Mouse (Mus musculus): ENCODE results near the gene Rgs3. TPM values are rescaled to one million over a fixed set of nuclear protein-coding genes. Genes with fewer than 3 reads are reported as not detected.

The Rgs3 gene
- total RNA-seq, 2 experiments from 2014 or later, result 27.9 to 31.2 TPM

GRCm38 (mm10) chr4:62698521-62698920 is 138.9 kb downstream of the Rgs3 start:
- DNase-seq (ENCODE audit: low spot score), result no peak
- intact Hi-C loops (cut with DNase I), result loop anchor here (5.0 kb wide), 1 partner anchor 76 kb away; no protein-coding TSS in a partner anchor

DNA sequence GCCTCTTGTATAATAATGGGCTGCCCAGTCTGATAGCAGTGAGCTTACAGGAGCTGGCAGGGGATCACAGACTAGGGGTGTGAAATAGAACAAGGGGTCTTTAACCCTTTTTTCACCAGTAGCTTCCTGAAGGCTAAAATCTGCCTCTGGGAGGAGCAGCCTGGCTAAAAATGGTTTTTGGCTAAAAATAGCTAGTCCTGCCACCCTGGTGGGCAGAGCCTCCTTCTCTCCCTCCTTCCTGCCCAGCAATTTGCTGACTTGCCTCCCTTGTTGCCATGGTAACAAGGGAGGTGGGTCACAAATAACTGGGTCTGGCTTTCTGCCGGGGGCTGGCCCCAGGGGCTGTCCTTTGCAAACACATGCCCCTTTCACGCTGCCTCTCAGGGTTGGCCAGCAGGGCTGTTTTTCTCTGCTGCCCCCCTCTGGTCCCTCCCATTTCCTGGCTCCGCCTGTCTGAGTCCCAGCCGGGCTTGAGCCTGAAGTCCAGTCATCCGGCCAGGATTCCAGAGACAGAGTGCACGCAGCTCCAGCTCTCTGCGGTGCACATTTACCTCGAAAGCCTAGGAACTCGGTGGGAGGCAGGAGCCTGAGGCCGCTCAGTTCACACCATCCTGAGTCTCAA is 139.7 kb downstream of the Rgs3 start:
- DNase-seq (ENCODE audit: low spot score), result peak; percentile 94
- intact Hi-C loops (cut with DNase I), result loop anchor here (5.0 kb wide), 1 partner anchor 77 kb away; no protein-coding TSS in a partner anchor

- intact Hi-C loops (cut with DNase I), result loop anchor here (2.0 kb wide), 1 partner anchor 30 kb away; no protein-coding TSS in a partner anchor
These were observed 140.8 kb downstream of the Rgs3 start for GRCm38 (mm10) chr4:62700426-62700825.

GRCm38 (mm10) chr4:62703151-62703550 is 143.5 kb downstream of the Rgs3 start:
- DNase-seq (ENCODE audit: low spot score), result no peak
- intact Hi-C loops (cut with DNase I), result no loop called here

More at GRCm38 (mm10) chr4:62700426-62700825, 140.8 kb downstream of the Rgs3 start:
- DNase-seq (ENCODE audit: low spot score), result no peak

GRCm38 (mm10) chr4:62704204-62704603 is 144.6 kb downstream of the Rgs3 start:
- DNase-seq (ENCODE audit: low spot score), result no peak
- intact Hi-C loops (cut with DNase I), result no loop called here

GRCm38 (mm10) chr4:62705013-62705412 is 145.4 kb downstream of the Rgs3 start:
- no peak for DNase-seq (ENCODE audit: low spot score)
- intact Hi-C loops (cut with DNase I), result no loop called here

GRCm38 (mm10) chr4:62705749-62706148 is 146.1 kb downstream of the Rgs3 start:
- intact Hi-C loops (cut with DNase I), result no loop called here
- no peak for DNase-seq (ENCODE audit: low spot score)

DNA sequence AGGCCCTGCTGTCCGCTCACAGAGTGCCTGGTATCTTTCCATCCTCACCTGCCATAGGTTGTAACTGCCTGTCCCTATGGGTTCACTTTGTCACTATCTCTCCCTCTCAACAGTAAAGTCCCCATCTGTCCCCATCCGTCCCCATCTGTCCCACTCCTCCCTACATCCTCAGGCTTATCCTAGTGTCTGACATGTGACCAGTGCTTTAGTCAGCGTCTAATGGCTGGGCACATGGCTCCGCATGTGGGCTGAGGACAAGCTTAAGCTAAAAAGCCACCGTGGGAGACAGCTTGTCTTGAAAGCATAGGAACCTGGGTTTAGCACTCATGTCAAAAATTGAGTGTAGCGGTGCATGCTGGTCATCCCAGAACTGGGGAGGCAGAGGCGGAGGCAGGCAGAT is 148.4 kb downstream of the Rgs3 start:
- no peak for DNase-seq (ENCODE audit: low spot score)
- intact Hi-C loops (cut with DNase I), result no loop called here

DNA sequence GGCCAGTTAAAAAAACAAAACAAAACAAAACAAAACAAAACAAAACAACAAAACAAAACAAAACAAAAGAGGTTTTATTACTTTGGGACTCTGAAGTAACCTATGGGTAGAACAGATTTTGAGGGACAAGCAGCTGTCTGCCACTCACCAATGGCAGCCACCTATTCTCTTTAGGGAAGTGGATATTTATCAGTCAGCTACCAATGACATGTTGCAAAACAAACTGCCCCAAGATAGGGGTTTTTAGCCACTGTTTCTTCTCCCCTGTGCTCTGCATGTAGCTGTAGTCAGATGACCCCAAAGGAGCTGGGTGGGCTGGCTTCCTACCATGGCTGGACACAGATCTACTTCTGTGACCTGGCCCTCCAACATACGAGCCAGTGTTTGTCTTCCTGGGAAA is 149.3 kb downstream of the Rgs3 start:
- DNase-seq (ENCODE audit: low spot score), result no peak
- intact Hi-C loops (cut with DNase I), result no loop called here

- no peak for DNase-seq (ENCODE audit: low spot score)
- intact Hi-C loops (cut with DNase I), result no loop called here
These were observed 149.8 kb downstream of the Rgs3 start for GRCm38 (mm10) chr4:62709448-62709847.

DNA sequence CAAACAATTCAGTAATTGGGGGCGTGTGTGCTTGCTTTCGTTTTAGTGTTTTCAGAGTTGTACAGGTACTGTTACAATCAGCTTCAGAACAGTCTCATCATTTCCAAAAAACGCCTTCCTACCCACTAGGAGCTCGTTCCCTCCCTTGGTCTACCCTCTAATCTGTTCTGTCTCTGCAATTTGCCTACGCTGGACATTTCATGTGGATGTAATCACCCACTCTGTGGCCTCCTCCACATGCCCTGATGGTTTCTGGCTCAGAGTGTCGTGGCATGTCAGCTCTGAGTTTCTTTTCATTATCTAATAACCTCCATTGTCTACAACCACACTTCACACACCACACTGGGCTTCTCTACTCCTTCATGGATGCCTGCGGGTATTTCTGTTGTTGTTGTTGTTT is 151.5 kb downstream of the Rgs3 start:
- intact Hi-C loops (cut with DNase I), result no loop called here
- no peak for DNase-seq (ENCODE audit: low spot score)

- DNase-seq (ENCODE audit: low spot score), result no peak
- intact Hi-C loops (cut with DNase I), result no loop called here
These were observed 151.9 kb downstream of the Rgs3 start for GRCm38 (mm10) chr4:62711582-62711981.

- no peak for DNase-seq (ENCODE audit: low spot score)
- intact Hi-C loops (cut with DNase I), result no loop called here
These were observed 161.2 kb downstream of the Rgs3 start for GRCm38 (mm10) chr4:62720861-62721260.

DNA sequence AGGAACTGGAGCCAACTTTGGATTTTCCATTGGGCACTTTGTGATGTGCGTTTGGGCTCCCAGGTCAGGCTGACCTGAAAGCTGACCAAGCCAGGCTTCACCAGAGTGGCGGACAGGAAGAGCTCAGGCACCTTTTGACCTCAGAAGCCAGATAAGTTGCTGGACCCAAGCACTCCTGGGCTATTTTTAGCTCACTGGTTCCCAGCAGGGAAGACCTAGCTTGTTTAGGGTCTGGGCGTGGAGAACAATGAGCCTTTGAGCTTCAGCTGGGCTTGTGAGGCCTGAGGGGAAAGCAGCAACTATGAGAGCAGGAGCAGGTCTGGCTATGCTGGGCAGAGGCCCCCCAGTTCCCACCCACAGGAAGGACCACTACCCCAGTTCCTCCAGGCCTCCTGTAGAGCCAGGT is 162.4 kb downstream of the Rgs3 start:
- intact Hi-C loops (cut with DNase I), result no loop called here
- no peak for DNase-seq (ENCODE audit: low spot score)

GRCm38 (mm10) chr4:62723795-62724194 is 164.1 kb downstream of the Rgs3 start:
- intact Hi-C loops (cut with DNase I), result no loop called here
- no peak for DNase-seq (ENCODE audit: low spot score)

GRCm38 (mm10) chr4:62726282-62726937 is 166.8 kb downstream of the Rgs3 start:
- intact Hi-C loops (cut with DNase I), result loop anchor here (5.0 kb wide), 1 partner anchor 36 kb away; no protein-coding TSS in a partner anchor

GRCm38 (mm10) chr4:62727541-62728303 is 168.1 kb downstream of the Rgs3 start:
- intact Hi-C loops (cut with DNase I), result loop anchor here (5.0 kb wide), 1 partner anchor 35 kb away; no protein-coding TSS in a partner anchor
- peak; percentile 80 for DNase-seq (ENCODE audit: low spot score)

More at GRCm38 (mm10) chr4:62726282-62726937, 166.8 kb downstream of the Rgs3 start:
- DNase-seq (ENCODE audit: low spot score), result no peak

- intact Hi-C loops (cut with DNase I), result loop anchor here (5.0 kb wide), 1 partner anchor 34 kb away; no protein-coding TSS in a partner anchor
These were observed 168.8 kb downstream of the Rgs3 start for GRCm38 (mm10) chr4:62728471-62728870.

GRCm38 (mm10) chr4:62729191-62729590 is 169.5 kb downstream of the Rgs3 start:
- intact Hi-C loops (cut with DNase I), result loop anchor here (5.0 kb wide), 1 partner anchor 33 kb away; no protein-coding TSS in a partner anchor
- no peak for DNase-seq (ENCODE audit: low spot score)

More at GRCm38 (mm10) chr4:62728471-62728870, 168.8 kb downstream of the Rgs3 start:
- DNase-seq (ENCODE audit: low spot score), result no peak

DNA sequence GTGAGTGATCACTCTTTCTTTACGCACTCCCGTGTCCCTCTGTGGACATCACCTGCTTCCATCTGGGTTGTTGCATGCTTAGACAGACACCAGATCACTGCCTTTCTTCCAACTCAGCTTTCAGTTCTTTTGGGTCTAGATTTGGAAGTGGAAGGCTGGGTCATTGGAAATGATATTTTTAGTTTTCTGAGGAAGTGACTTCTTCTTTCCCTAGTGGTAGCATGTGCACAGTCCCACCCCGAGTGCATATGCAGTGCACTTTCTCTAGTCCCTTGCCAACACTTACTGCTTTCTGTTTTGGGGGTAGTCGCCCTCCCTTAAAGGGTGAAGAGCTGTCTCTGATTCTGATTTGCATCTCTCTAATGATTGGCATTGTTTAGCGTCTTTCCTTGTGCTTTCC is 170.3 kb downstream of the Rgs3 start:
- intact Hi-C loops (cut with DNase I), result loop anchor here (2.0 to 5.0 kb wide), 2 partner anchors 29 to 32 kb away; no protein-coding TSS in a partner anchor
- DNase-seq (ENCODE audit: low spot score), result no peak

All from heart, postnatal 25 days (tissue).